Mouse (Mus musculus): ENCODE measurements around the gene Tada2a. TPM values are rescaled to one million over a fixed set of nuclear protein-coding genes. Genes with fewer than 3 reads are reported as not detected.

The Tada2a gene
- total RNA-seq, 2 experiments from 2014 or later: 34.0 to 35.5 TPM

GRCm38 (mm10) chr11:84072904-84073651, 56.3 kb downstream of the Tada2a start:
- intact Hi-C loops (cut with DNase I): loop anchor here (1.0 kb wide), 1 partner anchor 24 kb away; no protein-coding TSS in a partner anchor
- peak; percentile 54 to 64 for DNase-seq (ENCODE audit: extremely low spot score in 1 of 2, low spot score in 2 of 2)
- TF ChIP-seq CTCF (IDR thresholded peaks at IDR 0.05): no peak
- Histone ChIP-seq H3K27ac (peak overlapping the region; percentile 90), H3K4me3 (no peak overlapping the region)

- Histone ChIP-seq H3K27ac (peak within 1 kb of the TSS; percentile 95), H3K4me3 (peak within 1 kb of the TSS; percentile 74)
- TF ChIP-seq CTCF (IDR thresholded peaks at IDR 0.05): no peak
- DNase-seq (ENCODE audit: extremely low spot score in 1 of 2, low spot score in 2 of 2): no peak
- intact Hi-C loops (cut with DNase I): no loop called here
Measured at GRCm38 (mm10) chr11:84069034-84069370, 60.4 kb downstream of the Tada2a start, which contains the start of gene Dusp14. Gene Dusp14 (minus strand): TSS chr11:84069261.

DNA sequence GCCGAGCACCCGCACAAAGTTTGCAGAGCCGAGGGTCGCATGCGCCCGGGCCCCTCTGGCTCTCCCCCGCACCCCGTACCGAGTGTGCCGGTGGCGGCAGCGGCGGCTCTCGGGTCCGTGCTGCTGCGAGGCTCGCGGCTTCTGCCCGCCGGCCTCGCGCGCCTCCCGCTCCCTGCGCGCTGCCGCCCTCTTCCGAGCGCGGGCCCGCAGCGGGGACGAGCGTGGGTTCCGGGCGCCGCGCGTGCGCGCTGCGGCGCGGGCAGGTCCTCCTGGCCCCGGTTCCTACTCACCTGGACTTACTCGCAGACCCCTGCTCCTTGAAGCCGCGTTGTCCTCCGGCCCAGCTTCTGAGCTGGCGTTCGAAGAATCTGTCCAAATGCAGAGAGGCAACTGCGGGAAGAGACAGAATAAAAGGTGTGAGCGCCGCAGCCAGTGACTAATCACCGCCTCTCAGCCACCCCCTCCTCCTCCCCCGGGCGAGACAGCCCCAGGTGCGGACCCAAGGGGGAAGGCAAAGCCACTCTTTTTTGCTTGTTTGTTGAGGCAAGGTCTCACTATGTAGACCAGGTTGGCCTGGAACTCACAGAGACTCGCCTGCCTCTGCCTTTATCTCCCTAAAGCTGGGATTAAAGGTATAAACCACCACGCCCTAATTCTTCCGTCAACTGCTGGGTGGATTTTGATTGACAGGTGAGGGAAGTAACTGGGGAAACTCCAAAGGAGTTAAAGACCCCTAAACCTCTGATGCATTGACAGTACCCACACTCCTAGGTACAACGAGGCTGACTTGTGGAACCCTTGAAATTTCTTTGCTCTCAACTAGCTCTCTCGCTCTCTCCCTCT, 61.0 kb downstream of the Tada2a start:
- H3K4me3 ChIP-seq: peak overlapping the region; percentile 74
- peak overlapping the region; percentile 95 for H3K27ac ChIP-seq
- peak; percentile 68 to 72 for DNase-seq (ENCODE audit: extremely low spot score in 1 of 2, low spot score in 2 of 2)
- no peak for TF ChIP-seq CTCF (IDR thresholded peaks at IDR 0.05)
- intact Hi-C loops (cut with DNase I): no loop called here

DNA sequence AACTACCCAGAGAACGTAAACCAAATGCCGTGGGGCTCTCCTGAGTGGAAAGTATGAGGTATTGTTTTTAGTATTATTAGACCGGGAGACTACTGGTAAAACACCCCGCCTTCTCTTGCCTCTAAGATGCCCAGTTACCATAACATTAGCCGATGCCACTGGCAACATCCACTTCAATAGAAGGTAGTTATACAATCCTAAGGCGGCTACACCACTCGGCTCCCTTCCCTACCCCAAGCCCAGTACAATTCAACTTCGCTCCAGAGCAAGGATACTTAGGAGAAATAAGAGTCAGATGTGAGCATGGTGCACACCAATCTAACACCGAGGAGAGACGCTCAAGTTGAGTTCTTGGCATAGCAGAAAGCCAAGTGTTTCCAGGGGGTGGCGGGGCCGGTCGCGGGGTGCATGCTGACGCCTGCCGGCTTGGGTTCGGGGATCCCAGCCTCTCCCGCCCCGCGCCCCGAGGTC, 61.6 kb downstream of the Tada2a start:
- intact Hi-C loops (cut with DNase I): loop anchor here (2.0 kb wide), 1 partner anchor 61 kb away; the partner anchor contains the start of genes Acaca and Tada2a
- DNase-seq (ENCODE audit: extremely low spot score in 1 of 2, low spot score in 2 of 2): no peak
- H3K4me3 ChIP-seq: peak overlapping the region; percentile 74
- no peak for TF ChIP-seq CTCF (IDR thresholded peaks at IDR 0.05)
- H3K27ac ChIP-seq: peak overlapping the region; percentile 95

DNA sequence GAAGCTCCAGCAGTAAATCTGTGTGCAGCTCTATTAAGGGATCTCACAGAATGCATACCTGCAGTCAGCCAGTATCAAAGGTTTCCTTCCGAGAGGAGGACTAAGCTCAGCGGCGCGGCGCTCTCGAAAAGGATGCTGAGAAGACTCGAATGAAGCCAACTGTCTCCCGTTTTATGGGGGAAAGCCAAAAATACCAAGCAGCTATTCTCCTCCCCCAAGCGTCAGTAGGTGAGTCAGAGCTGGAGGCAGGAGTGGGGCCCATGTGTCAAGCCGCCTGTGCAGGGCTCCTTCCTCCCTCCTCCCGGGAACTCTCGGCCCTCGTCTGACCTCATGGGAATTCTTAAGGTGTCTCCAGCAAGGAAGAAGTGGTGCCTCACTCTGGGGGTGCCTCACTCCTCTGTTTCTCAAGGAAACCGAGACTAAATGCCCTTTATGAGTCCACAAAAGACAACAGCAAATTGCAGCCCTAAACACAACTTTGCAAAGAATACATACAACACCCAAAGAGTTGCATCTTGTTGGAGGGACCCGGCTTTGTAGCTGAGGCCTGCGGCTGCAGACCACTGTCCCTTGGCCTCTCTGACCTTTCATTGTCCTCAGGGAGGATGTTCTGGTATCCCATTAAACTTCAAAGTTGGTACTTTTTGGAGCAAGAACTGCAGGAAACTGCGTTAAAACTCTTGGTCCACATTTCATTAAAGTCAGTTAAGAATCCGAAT, 62.3 kb downstream of the Tada2a start:
- no peak for TF ChIP-seq CTCF (IDR thresholded peaks at IDR 0.05)
- intact Hi-C loops (cut with DNase I): loop anchor here (2.0 kb wide), 1 partner anchor 62 kb away; the partner anchor contains the start of genes Acaca and Tada2a
- DNase-seq (ENCODE audit: extremely low spot score in 1 of 2, low spot score in 2 of 2): peak; percentile 71 to 75
- H3K4me3 ChIP-seq: peak overlapping the region; percentile 74
- H3K27ac ChIP-seq: peak overlapping the region; percentile 95

DNA sequence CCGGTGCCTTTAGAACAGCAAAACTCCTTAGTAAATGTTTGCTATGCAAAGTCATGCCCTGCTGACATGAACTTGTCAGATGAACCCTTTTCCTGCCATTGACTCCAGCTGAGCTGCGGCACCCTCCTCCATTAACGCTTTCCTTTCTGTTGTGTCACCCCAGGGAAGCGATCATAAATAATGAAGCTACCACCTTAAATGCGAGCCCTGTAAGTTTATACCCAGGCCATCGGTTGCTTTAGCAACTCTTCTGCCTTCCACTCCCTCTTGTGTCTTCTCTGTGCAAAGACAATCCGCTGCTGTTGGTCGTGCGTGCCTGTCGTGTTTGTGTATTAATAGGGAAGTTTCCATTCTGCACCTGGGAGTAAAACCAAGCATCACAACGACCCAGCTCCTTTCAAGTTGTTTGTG, 63.3 kb downstream of the Tada2a start:
- intact Hi-C loops (cut with DNase I): loop anchor here (2.0 kb wide), 1 partner anchor 63 kb away; the partner anchor contains the start of genes Acaca and Tada2a
- peak overlapping the region; percentile 74 for H3K4me3 ChIP-seq

DNA sequence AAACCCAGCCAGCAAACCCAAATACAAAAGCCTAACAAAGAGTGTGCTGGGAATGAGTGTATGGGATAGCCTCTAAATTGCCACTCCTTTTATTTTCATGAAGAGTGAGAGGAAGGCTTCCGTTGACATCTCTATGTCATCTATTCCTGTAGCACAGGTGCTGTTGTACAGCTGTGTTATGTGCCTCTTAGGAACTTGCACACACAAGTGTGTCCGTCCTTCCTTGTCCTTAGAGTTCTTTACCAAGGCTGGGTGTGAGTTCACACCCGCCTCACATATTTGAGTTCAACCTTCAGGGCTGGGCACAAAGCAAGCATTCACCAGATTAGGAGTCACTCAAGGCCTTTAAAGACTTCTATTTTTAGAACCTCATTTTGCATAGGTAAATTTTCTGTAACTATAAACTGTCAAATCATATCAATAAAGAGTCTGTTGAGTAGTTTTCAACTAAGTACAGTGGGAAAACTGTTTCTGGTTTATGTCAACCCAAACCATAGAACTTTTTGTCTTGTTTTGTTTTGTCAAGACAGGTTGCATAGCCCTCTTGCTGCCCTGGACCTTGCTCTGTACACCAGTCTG, 65.7 kb downstream of the Tada2a start:
- DNase-seq (ENCODE audit: extremely low spot score in 1 of 2, low spot score in 2 of 2): no peak
- TF ChIP-seq CTCF (IDR thresholded peaks at IDR 0.05): no peak
- intact Hi-C loops (cut with DNase I): no loop called here
- Histone ChIP-seq H3K27ac (no peak overlapping the region), H3K4me3 (peak overlapping the region; percentile 7; the same call in 1 of the 2 replicates)

More for the DNA sequence above, 63.3 kb downstream of the Tada2a start:
- peak overlapping the region; percentile 95 for H3K27ac ChIP-seq
- peak; percentile 53 for TF ChIP-seq CTCF (IDR thresholded peaks at IDR 0.05)
- no peak for DNase-seq (ENCODE audit: extremely low spot score in 1 of 2, low spot score in 2 of 2)

- no peak for DNase-seq (ENCODE audit: extremely low spot score in 1 of 2, low spot score in 2 of 2)
- TF ChIP-seq CTCF (IDR thresholded peaks at IDR 0.05): no peak
- intact Hi-C loops (cut with DNase I): no loop called here
- Histone ChIP-seq H3K4me3 (no peak overlapping the region), H3K27ac (no peak overlapping the region)
Measured at GRCm38 (mm10) chr11:84062805-84063204, 66.6 kb downstream of the Tada2a start.

DNA sequence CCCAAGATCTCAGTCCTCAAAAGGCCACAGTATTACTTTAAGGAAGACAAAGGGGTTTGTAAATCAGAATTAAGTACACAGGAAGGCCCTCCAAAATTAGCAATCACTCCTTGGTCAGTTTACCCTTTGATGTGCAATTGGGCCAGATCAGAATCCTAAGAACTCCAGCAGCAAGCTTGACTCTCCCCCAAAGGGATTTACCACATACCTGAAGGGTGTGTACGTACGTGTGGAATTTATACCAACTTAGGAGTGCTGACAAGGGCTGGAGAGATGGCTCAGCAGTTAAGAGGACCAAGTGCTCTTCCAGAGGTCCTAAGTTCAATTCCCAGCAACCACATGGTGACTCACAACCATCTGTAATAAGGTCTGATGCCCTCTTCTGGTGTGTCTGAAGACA, 67.5 kb downstream of the Tada2a start:
- no peak; the same call in 1 of the 2 replicates for TF ChIP-seq CTCF (IDR thresholded peaks at IDR 0.05)
- DNase-seq (ENCODE audit: extremely low spot score in 1 of 2, low spot score in 2 of 2): no peak
- intact Hi-C loops (cut with DNase I): no loop called here
- Histone ChIP-seq H3K27ac (no peak overlapping the region), H3K4me3 (no peak overlapping the region)

DNA sequence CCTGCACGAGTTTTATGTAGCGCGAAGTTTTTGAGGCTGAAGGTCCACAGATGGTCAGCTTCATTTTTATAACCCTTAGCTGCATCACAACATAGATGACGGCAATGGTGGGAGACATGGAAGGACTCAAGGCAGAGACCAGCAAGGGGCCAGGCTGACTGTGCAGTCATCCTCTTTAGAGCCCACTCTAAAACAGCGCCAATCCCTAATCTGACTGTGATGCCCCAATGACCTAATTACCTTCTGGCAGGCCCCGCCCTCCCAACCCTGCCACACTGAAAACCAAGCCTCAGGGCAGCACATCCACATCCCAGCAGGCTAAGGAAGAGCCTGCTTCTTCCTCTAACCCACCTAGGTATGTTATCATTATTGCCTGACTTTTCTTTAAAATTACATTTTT, 68.8 kb downstream of the Tada2a start:
- no peak overlapping the region for H3K4me3 ChIP-seq
- TF ChIP-seq CTCF (IDR thresholded peaks at IDR 0.05): no peak
- no peak for DNase-seq (ENCODE audit: extremely low spot score in 1 of 2, low spot score in 2 of 2)
- intact Hi-C loops (cut with DNase I): no loop called here
- H3K27ac ChIP-seq: no peak overlapping the region

GRCm38 (mm10) chr11:84059784-84060183, 69.6 kb downstream of the Tada2a start:
- H3K4me3 ChIP-seq: no peak overlapping the region
- intact Hi-C loops (cut with DNase I): no loop called here

More at GRCm38 (mm10) chr11:84059784-84060183, 69.6 kb downstream of the Tada2a start:
- DNase-seq (ENCODE audit: extremely low spot score in 1 of 2, low spot score in 2 of 2): no peak
- no peak for TF ChIP-seq CTCF (IDR thresholded peaks at IDR 0.05)
- no peak overlapping the region for H3K27ac ChIP-seq
